Mouse (Mus musculus) cerebellum, adult 2 months (tissue): ENCODE measurements around the gene Smim24.

Experiments
- CTCF ChIP-seq: fragments of 200-500 bp; IDR thresholded peaks from 2 replicates; pipeline ENCODE4 v1.5.1; 2011; ENCODE audit warnings: low read depth, mild to moderate bottlenecking, control low read depth, low read length, moderate library complexity, borderline replicate concordance; ENCODE audit not compliant: insufficient read depth
- POLR2A ChIP-seq: fragments of 200-500 bp; IDR thresholded peaks from 2 replicates; pipeline ENCODE4 v1.6.1; 2011; ENCODE audit warnings: low read length, control low read depth, borderline replicate concordance; ENCODE audit not compliant: insufficient read depth

- TF ChIP-seq CTCF (peak; percentile 86), POLR2A (no peak)
These were observed 16.0 kb downstream of the Smim24 start for GRCm38 (mm10) chr10:81408871-81409291.
